Mouse (Mus musculus) forebrain, embryonic 11.5 days (tissue): ENCODE measurements around the gene Rbm20. TPM values are rescaled to one million over a fixed set of nuclear protein-coding genes. Genes with fewer than 3 reads are reported as not detected.

Experiments used
- ATAC-seq: fragments of 200-750 bp; cut with Nextera tagmentation; replicated peaks from 2 replicates; pipeline ENCODE4 v1.8.0; 2017; ENCODE audit warnings: moderate TSS enrichment; ENCODE audit not compliant: low FRiP score
- DNase-seq: peaks from one replicate; pipeline ENCODE4 v3.0.0-alpha.2; 2017; ENCODE audit warnings: low spot score
- H3K27ac ChIP-seq: fragments of 300-500 bp; sonication (generic); 2 replicates; pipeline ENCODE4 v1.5.1; 2014; ENCODE audit warnings: low read depth, low read length
- H3K27me3 ChIP-seq: fragments of 300-500 bp; sonication (generic); 2 replicates; pipeline ENCODE4 v1.6.1; 2014; ENCODE audit warnings: mild to moderate bottlenecking, low read length, mixed read lengths; ENCODE audit not compliant: control insufficient read depth, insufficient read depth
- H3K36me3 ChIP-seq: fragments of 300-500 bp; sonication (generic); 2 replicates; pipeline ENCODE4 v1.6.1; 2014; ENCODE audit warnings: mild to moderate bottlenecking, low read length, moderate library complexity, mixed read lengths; ENCODE audit not compliant: control insufficient read depth, insufficient read depth
- H3K4me1 ChIP-seq: fragments of 300-500 bp; sonication (generic); replicated peaks from 2 replicates; pipeline ENCODE4 v1.6.1; 2014; ENCODE audit warnings: low read length, mixed read lengths; ENCODE audit not compliant: control insufficient read depth, insufficient read depth
- H3K4me2 ChIP-seq: fragments of 300-500 bp; sonication (generic); 2 replicates; pipeline ENCODE4 v1.6.1; 2014; ENCODE audit warnings: low read depth, mild to moderate bottlenecking, low read length, moderate library complexity, mixed read lengths; ENCODE audit not compliant: severe bottlenecking
- H3K4me3 ChIP-seq: fragments of 300-500 bp; sonication (generic); 2 replicates; pipeline ENCODE4 v1.5.1; 2014; ENCODE audit warnings: low read depth, low read length
- H3K9ac ChIP-seq: fragments of 300-500 bp; sonication (generic); 2 replicates; pipeline ENCODE4 v1.6.1; 2014; ENCODE audit warnings: low read length
- H3K9me3 ChIP-seq: fragments of 300-500 bp; sonication (generic); 2 replicates; pipeline ENCODE4 v1.6.1; 2016; ENCODE audit warnings: low read length, mixed read lengths; ENCODE audit not compliant: control insufficient read depth
- WGBS: fragments of 180-500 bp; shearing (Covaris S2); extraction: QIAGEN DNeasy Blood & Tissue Kit; methylation state at CpG from one replicate; pipeline ENCODE4 v1.1.7; 2014; 5-methylcytosine and 5-hydroxymethylcytosine counted together
- polyA plus RNA-seq: library from polyadenylated mRNA; unstranded; fragments of >200 nt; fragmentation: Nextera tagmentation; extraction: Ambion mirVana; gene quantifications from 2 replicates; pipeline ENCODE4 v1.2.1, GENCODE M21; 2014

Rbm20 gene
- polyA plus RNA-seq, 1 experiment from 2014 or later = 4.6 TPM

DNA sequence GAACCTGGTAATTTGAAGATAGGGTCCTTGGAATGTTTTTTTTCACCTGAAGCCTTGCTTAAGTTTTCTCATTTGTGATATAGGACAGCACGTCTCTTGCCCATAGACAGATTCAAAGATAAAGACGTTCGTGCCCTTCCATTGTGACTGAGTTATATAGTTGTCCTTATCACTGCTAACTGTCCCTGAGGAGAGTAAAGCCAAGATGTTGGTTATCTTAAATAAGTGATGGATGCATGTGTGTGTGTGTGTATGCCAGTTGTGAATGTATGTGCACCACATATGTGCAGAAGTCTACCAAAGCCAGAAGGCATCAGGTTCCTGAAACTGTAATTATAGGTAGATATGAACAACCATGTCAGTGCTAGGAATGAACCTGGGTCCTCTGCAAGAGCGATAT, 102.7 kb downstream of the Rbm20 start:
- WGBS = 93% methylated on average over 4 of the region's 4 CpGs
- H3K9me3 ChIP-seq = no peaks in the 10 kb centered on the region
- no peaks in the 10 kb centered on the region for H3K36me3 ChIP-seq
- peaks cover 3% of the 10 kb centered on the region; the same call in 1 of the 2 replicates for H3K27me3 ChIP-seq
- H3K27ac ChIP-seq = no peak overlapping the region
- no peak overlapping the region for H3K4me3 ChIP-seq
- 0 out of 2 replicates have a peak, but pooled peaks cover 1% of the 10 kb centered on the region for H3K4me1 ChIP-seq
- DNase-seq (no peak), ATAC-seq (no peak)
- no peak overlapping the region for H3K9ac ChIP-seq
- no peak overlapping the region for H3K4me2 ChIP-seq

DNA sequence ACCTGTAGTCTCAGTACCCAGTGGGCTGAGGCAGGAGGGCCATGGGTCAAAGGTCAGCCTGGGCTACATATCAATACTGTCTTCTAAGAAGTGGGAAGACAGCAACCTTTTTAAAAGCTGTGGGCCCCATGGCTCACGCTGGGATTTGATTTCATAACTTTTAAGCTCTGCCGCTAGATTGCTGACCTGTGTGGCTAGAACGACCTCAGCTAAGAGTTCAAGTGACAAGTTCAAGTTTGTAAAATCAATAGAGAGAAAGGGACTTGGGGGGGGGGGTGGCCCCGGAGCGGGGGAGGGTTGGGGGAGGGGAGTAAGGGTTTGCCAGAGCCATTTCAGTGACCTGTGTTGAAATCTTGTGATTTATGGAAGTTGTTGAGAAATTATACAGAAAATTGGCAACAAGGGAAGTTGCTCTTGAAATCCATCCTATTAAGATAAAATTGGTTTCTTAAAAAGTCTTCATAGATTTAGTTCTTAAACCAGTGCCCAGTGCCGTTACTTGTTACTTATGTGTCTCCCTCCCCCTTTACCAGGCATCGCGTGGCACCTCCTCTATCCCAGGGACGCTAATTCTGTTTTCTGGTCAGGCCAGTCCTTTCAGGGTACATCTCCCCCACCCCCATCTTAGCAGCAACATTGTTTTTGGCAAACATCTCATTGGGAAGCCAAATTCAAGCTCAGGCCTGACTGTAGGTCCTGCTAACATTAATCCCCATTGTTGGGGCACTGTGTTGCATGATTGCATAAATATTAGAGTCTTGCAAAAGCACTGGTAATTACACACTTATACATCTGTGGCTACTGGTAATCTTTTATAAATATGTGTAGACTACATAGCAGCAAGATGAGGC, 103.9 kb downstream of the Rbm20 start:
- Histone ChIP-seq H3K4me2 (no peak overlapping the region), H3K4me1 (no peaks in the 10 kb centered on the region), H3K27me3 (peaks cover 3% of the 10 kb centered on the region; the same call in 1 of the 2 replicates), H3K9me3 (no peaks in the 10 kb centered on the region), H3K9ac (no peak overlapping the region), H3K4me3 (no peak overlapping the region), H3K36me3 (no peaks in the 10 kb centered on the region), H3K27ac (no peak overlapping the region)
- 71% methylated on average over 9 of the region's 9 CpGs for WGBS
- DNase-seq = no peak
- no peak for ATAC-seq

DNA sequence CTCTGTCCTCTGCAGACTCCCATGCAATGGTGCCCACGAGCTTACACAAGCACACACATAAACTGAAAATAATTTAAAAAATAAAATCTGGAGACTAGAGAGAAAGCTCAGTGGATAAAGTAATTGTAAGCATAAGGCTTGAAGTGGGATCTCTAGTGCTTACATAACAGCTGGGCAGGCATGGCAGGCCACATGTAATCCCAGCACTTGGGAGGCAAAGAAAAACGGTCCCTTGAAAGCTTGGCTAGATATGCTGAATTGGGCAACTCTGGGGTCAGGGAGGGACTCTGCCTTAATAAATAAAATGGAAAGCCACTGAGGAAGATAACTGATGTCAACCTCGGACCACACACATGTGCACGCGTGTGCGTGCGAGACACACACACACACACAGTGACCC, 104.7 kb downstream of the Rbm20 start:
- no peaks in the 10 kb centered on the region for H3K9me3 ChIP-seq
- 91% methylated on average over 7 of the region's 7 CpGs for WGBS
- no peaks in the 10 kb centered on the region for H3K4me1 ChIP-seq
- H3K27me3 ChIP-seq = peaks cover 3% of the 10 kb centered on the region; the same call in 1 of the 2 replicates
- H3K27ac ChIP-seq = no peak overlapping the region
- H3K36me3 ChIP-seq = no peaks in the 10 kb centered on the region
- H3K4me3 ChIP-seq = no peak overlapping the region
- ATAC-seq (no peak), DNase-seq (no peak)
- no peak overlapping the region for H3K9ac ChIP-seq
- no peak overlapping the region for H3K4me2 ChIP-seq

DNA sequence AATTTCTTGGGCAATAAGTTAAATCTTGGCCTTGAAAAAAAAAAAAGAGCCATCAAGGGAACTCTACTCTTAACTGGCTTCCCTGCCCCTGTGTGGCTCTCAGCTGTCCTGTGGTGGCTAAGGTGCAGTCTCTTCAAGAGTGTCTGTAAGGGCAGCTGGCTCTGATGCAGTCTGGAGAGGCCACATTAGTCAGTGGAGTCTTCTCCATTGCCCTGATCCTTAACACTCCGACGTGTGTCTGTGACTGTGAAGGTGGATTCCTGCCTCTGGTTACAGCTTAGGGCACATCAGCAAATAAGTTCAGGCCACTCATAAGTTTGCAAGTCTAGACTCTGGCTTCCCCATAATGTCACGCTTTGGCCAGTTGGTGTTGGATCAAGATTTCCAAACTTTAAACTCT, 108.2 kb downstream of the Rbm20 start:
- H3K27me3 ChIP-seq = no peaks in the 10 kb centered on the region
- no peak overlapping the region for H3K4me2 ChIP-seq
- 90% methylated on average over 3 of the region's 3 CpGs for WGBS
- no peak overlapping the region for H3K27ac ChIP-seq
- H3K4me3 ChIP-seq = no peak overlapping the region
- no peaks in the 10 kb centered on the region for H3K9me3 ChIP-seq
- H3K4me1 ChIP-seq = no peaks in the 10 kb centered on the region
- no peaks in the 10 kb centered on the region for H3K36me3 ChIP-seq
- H3K9ac ChIP-seq = no peak overlapping the region
- no peak for DNase-seq
- no peak for ATAC-seq

DNA sequence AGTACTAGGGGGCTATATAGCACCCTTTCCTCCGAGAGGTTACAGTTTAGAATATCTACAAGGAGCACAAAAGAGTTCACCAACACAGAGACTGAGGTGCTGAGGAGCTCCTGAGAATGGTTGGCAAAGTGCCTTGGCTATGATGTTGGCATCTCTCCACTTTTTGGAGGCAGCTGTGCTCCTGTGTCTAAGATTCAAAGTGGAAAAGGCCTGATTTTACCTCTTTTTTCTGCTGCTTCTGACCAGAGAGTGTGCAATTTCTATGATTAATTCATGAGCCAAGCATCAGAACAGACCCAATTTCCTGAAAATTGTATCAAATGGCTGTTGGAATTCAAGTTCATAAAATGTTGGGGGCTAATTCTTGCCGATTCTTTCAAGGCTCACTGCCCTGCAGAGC, 109.1 kb downstream of the Rbm20 start:
- WGBS = 79% methylated on average over 2 of the region's 2 CpGs
- H3K4me2 ChIP-seq = no peak overlapping the region
- H3K9me3 ChIP-seq = no peaks in the 10 kb centered on the region
- H3K4me1 ChIP-seq = no peaks in the 10 kb centered on the region
- DNase-seq (no peak), ATAC-seq (no peak)
- no peaks in the 10 kb centered on the region for H3K36me3 ChIP-seq
- H3K27me3 ChIP-seq = no peaks in the 10 kb centered on the region
- H3K27ac ChIP-seq = no peak overlapping the region
- H3K4me3 ChIP-seq = no peak overlapping the region
- H3K9ac ChIP-seq = no peak overlapping the region

DNA sequence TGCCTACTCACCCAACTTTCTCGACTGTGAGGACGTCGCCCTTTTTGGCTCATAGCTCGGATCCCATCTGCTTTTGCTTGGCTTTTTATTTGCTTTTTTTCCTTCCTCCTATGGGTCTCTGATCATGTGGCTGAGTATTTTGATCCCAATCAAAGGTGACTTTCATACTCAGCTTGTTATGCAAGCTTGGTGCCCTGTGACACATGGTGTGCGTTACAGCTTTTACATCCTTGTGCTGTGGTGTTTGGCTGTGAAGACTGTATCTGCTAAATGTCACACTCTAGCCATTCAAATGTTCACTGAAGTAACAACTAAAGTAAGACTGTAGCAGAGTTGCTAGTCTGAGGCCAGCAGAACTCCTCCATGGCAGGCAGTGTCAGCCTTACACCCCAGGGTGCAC, 109.7 kb downstream of the Rbm20 start:
- H3K4me2 ChIP-seq = no peak overlapping the region
- DNase-seq (no peak), ATAC-seq (no peak)
- no peaks in the 10 kb centered on the region for H3K9me3 ChIP-seq
- H3K4me1 ChIP-seq = no peaks in the 10 kb centered on the region
- H3K4me3 ChIP-seq = no peak overlapping the region
- 86% methylated on average over 5 of the region's 5 CpGs for WGBS
- no peak overlapping the region for H3K9ac ChIP-seq
- no peaks in the 10 kb centered on the region for H3K36me3 ChIP-seq
- H3K27me3 ChIP-seq = no peaks in the 10 kb centered on the region
- H3K27ac ChIP-seq = no peak overlapping the region

DNA sequence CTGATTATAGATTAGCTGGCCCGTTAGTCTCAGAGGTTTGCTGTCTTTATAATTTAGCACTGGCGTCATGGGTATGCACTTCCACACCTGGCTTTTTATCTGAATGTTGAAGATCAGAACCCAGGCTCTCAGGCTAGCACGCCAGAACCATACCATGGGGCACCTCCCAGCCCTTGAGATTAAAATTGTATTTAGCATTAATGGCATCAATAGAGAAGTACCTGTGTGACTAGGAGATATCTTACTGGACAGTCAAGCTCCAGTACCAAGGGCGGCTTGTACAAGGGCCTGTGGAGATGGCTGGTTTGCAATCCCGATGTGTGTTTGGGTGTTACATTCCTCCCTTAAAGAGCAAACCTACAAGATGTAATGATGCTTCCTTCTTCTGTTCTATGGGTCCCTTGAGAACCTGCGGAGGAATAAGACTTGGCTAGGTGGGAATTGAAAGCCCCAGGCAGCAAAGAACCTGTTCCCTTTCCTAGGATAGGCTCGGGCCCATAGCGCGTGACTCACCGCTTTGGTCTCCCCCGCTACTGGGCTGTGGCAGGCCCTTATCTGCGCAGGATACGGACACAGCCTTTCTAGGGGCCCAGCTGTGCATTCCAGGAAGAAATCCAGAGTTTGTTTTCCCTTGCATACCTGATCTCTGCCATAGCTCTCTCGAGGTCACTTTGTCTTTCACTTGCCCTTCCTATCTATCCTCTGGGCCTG, 111.7 kb downstream of the Rbm20 start:
- WGBS = 86% methylated on average over 14 of the region's 14 CpGs
- no peak overlapping the region for H3K4me3 ChIP-seq
- ATAC-seq = no peak

DNA sequence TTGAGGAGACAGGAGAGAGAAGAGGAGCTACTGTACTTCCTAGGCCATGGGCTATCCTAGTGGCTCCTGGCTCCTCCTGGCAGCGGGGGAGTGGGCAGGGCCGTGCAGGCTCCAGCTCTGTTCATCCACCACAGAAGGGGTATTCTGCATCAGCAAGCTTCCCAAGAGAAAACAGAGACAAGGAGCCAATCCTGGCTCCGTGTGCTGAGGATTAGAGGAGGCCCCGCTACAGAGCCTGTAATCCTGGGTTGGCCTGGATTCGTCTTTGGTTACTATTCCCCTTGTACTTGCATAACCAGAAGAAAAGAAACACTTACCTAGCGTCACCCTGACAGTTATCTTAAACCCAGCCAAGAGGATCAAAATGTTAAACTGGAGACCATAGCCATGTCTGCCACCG, 112.5 kb downstream of the Rbm20 start:
- H3K9me3 ChIP-seq = no peaks in the 10 kb centered on the region
- H3K4me1 ChIP-seq = no peaks in the 10 kb centered on the region
- ATAC-seq (no peak), DNase-seq (no peak)
- H3K4me2 ChIP-seq = no peak overlapping the region
- H3K27me3 ChIP-seq = no peaks in the 10 kb centered on the region
- WGBS = 69% methylated on average over 7 of the region's 7 CpGs
- no peak overlapping the region for H3K9ac ChIP-seq
- no peak overlapping the region for H3K4me3 ChIP-seq
- H3K27ac ChIP-seq = no peak overlapping the region
- H3K36me3 ChIP-seq = no peaks in the 10 kb centered on the region

More for the DNA sequence above, 111.7 kb downstream of the Rbm20 start:
- Histone ChIP-seq H3K4me1 (no peaks in the 10 kb centered on the region), H3K9ac (no peak overlapping the region), H3K9me3 (no peaks in the 10 kb centered on the region), H3K36me3 (no peaks in the 10 kb centered on the region), H3K27ac (no peak overlapping the region), H3K4me2 (no peak overlapping the region), H3K27me3 (no peaks in the 10 kb centered on the region)
- no peak for DNase-seq
